Mouse (Mus musculus) midbrain, embryonic 12.5 days (tissue): ENCODE measurements around the gene Zfp839. TPM values are rescaled to one million over a fixed set of nuclear protein-coding genes. Genes with fewer than 3 reads are reported as not detected.

Experiments used
- ATAC-seq: fragments of 200-750 bp; cut with Nextera tagmentation; 2 replicates; pipeline ENCODE4 v1.8.0; 2017; ENCODE audit warnings: low read depth, moderate TSS enrichment, moderate library complexity; ENCODE audit not compliant: low FRiP score
- H3K27ac ChIP-seq: fragments of 300-500 bp; sonication (generic); replicated peaks from 2 replicates; pipeline ENCODE4 v1.5.1; 2016; ENCODE audit warnings: mild to moderate bottlenecking
- H3K27me3 ChIP-seq: fragments of 300-500 bp; sonication (generic); 2 replicates; pipeline ENCODE4 v1.6.1; 2016; ENCODE audit warnings: mild to moderate bottlenecking
- H3K36me3 ChIP-seq: fragments of 300-500 bp; sonication (generic); 2 replicates; pipeline ENCODE4 v1.6.1; 2016
- H3K4me1 ChIP-seq: fragments of 300-500 bp; sonication (generic); 2 replicates; pipeline ENCODE4 v1.6.1; 2016
- H3K4me2 ChIP-seq: fragments of 300-500 bp; sonication (generic); replicated peaks from 2 replicates; pipeline ENCODE4 v1.6.1; 2016; ENCODE audit warnings: mild to moderate bottlenecking, moderate library complexity
- H3K4me3 ChIP-seq: fragments of 300-500 bp; sonication (generic); 2 replicates; pipeline ENCODE4 v1.5.1; 2016; ENCODE audit warnings: mild to moderate bottlenecking
- H3K9ac ChIP-seq: fragments of 300-500 bp; sonication (generic); replicated peaks from 2 replicates; pipeline ENCODE4 v1.6.1; 2016; ENCODE audit warnings: mild to moderate bottlenecking, moderate library complexity
- H3K9me3 ChIP-seq: fragments of 300-500 bp; sonication (generic); 2 replicates; pipeline ENCODE4 v1.6.1; 2016; ENCODE audit warnings: mild to moderate bottlenecking
- WGBS: fragments of 180-500 bp; shearing (Covaris S2); methylation state at CpG from one replicate; pipeline ENCODE4 v1.1.7; 2016; 5-methylcytosine and 5-hydroxymethylcytosine counted together
- polyA plus RNA-seq: library from polyadenylated mRNA; unstranded; fragments of >200 nt; fragmentation: Nextera tagmentation; extraction: Ambion mirVana; gene quantifications from 2 replicates; pipeline ENCODE4 v1.2.1, GENCODE M21; 2016

Zfp839 gene
- polyA plus RNA-seq, 1 experiment from 2014 or later, result 3.9 TPM

- peaks cover 10% of the 10 kb centered on the region for H3K36me3 ChIP-seq
- H3K9ac ChIP-seq, result no peak overlapping the region
- no peak overlapping the region for H3K27ac ChIP-seq
- no peak overlapping the region for H3K4me2 ChIP-seq
- peaks cover 9% of the 10 kb centered on the region for H3K4me1 ChIP-seq
- H3K4me3 ChIP-seq, result no peak overlapping the region
- H3K27me3 ChIP-seq, result no peaks in the 10 kb centered on the region
- ATAC-seq, result no peak
- no peaks in the 10 kb centered on the region for H3K9me3 ChIP-seq
These were observed 10.2 kb downstream of the Zfp839 start for GRCm38 (mm10) chr12:110860293-110860692.

GRCm38 (mm10) chr12:110861256-110861655, 11.2 kb downstream of the Zfp839 start:
- Histone ChIP-seq H3K4me1 (peaks cover 16% of the 10 kb centered on the region), H3K9ac (no peak overlapping the region; the same call in 1 of the 2 replicates), H3K36me3 (0 out of 2 replicates have a peak, but pooled peaks cover under 1% of the 10 kb centered on the region), H3K4me3 (no peak overlapping the region), H3K4me2 (no peak overlapping the region), H3K27me3 (no peaks in the 10 kb centered on the region), H3K27ac (no peak overlapping the region), H3K9me3 (no peaks in the 10 kb centered on the region)
- 45% methylated on average over 7 of the region's 7 CpGs for WGBS
- ATAC-seq, result no peak

GRCm38 (mm10) chr12:110864008-110864407, 14.0 kb downstream of the Zfp839 start:
- H3K36me3 ChIP-seq, result peaks cover 16% of the 10 kb centered on the region; the same call in 1 of the 2 replicates
- H3K27ac ChIP-seq, result no peak overlapping the region
- ATAC-seq, result no peak
- H3K27me3 ChIP-seq, result no peaks in the 10 kb centered on the region
- H3K9ac ChIP-seq, result no peak overlapping the region
- WGBS, result 94% methylated on average over 6 of the region's 6 CpGs
- no peak overlapping the region for H3K4me3 ChIP-seq
- H3K4me1 ChIP-seq, result peaks cover 16% of the 10 kb centered on the region
- no peak overlapping the region for H3K4me2 ChIP-seq
- no peaks in the 10 kb centered on the region for H3K9me3 ChIP-seq

GRCm38 (mm10) chr12:110865571-110865970, 15.5 kb downstream of the Zfp839 start:
- Histone ChIP-seq H3K27me3 (no peaks in the 10 kb centered on the region), H3K27ac (peak overlapping the region; percentile 50), H3K4me1 (peaks cover 16% of the 10 kb centered on the region), H3K4me2 (no peak overlapping the region), H3K9me3 (no peaks in the 10 kb centered on the region), H3K4me3 (no peak overlapping the region), H3K9ac (0 out of 2 replicates have a peak overlapping the region, but pooled peaks have one; percentile 28), H3K36me3 (peaks cover 25% of the 10 kb centered on the region; the same call in 1 of the 2 replicates)
- ATAC-seq, result no peak
- WGBS, result 39% methylated on average over 5 of the region's 6 CpGs

- no peak overlapping the region for H3K4me2 ChIP-seq
- 64% methylated on average over 10 of the region's 10 CpGs for WGBS
- peaks cover 16% of the 10 kb centered on the region for H3K4me1 ChIP-seq
- H3K4me3 ChIP-seq, result no peak overlapping the region
- H3K36me3 ChIP-seq, result peaks cover 29% of the 10 kb centered on the region
- H3K27me3 ChIP-seq, result no peaks in the 10 kb centered on the region
- no peaks in the 10 kb centered on the region for H3K9me3 ChIP-seq
- peak overlapping the region; percentile 50; the same call in 1 of the 2 replicates for H3K27ac ChIP-seq
- peak overlapping the region; percentile 28; the same call in 1 of the 2 replicates for H3K9ac ChIP-seq
- no peak for ATAC-seq
These were observed 15.9 kb downstream of the Zfp839 start for GRCm38 (mm10) chr12:110865989-110866388.

GRCm38 (mm10) chr12:110870107-110870506, 20.1 kb downstream of the Zfp839 start:
- peaks cover 8% of the 10 kb centered on the region; the same call in 1 of the 2 replicates for H3K4me1 ChIP-seq
- H3K4me2 ChIP-seq, result no peak overlapping the region
- no peak overlapping the region for H3K27ac ChIP-seq
- 93% methylated on average over 4 of the region's 4 CpGs for WGBS
- no peaks in the 10 kb centered on the region for H3K27me3 ChIP-seq
- H3K4me3 ChIP-seq, result no peak overlapping the region
- H3K36me3 ChIP-seq, result peaks cover 71% of the 10 kb centered on the region
- no peak for ATAC-seq
- no peak overlapping the region for H3K9ac ChIP-seq
- no peaks in the 10 kb centered on the region for H3K9me3 ChIP-seq

- H3K36me3 ChIP-seq, result peaks cover 82% of the 10 kb centered on the region
- ATAC-seq, result no peak
- no peaks in the 10 kb centered on the region for H3K9me3 ChIP-seq
- H3K9ac ChIP-seq, result no peak overlapping the region
- no peak overlapping the region for H3K4me3 ChIP-seq
- H3K4me1 ChIP-seq, result no peaks in the 10 kb centered on the region
- no peak overlapping the region for H3K27ac ChIP-seq
- no peaks in the 10 kb centered on the region for H3K27me3 ChIP-seq
- 92% methylated on average over 5 of the region's 5 CpGs for WGBS
- no peak overlapping the region for H3K4me2 ChIP-seq
These were observed 21.2 kb downstream of the Zfp839 start for GRCm38 (mm10) chr12:110871247-110871646.

GRCm38 (mm10) chr12:110875351-110875750, 25.3 kb downstream of the Zfp839 start:
- H3K36me3 ChIP-seq, result peaks cover 90% of the 10 kb centered on the region
- WGBS, result 92% methylated on average over 2 of the region's 2 CpGs

GRCm38 (mm10) chr12:110882291-110882690, 32.2 kb downstream of the Zfp839 start:
- no peaks in the 10 kb centered on the region for H3K27me3 ChIP-seq
- no peak overlapping the region for H3K4me2 ChIP-seq
- H3K27ac ChIP-seq, result no peak overlapping the region
- H3K9ac ChIP-seq, result no peak overlapping the region
- no peak for ATAC-seq
- H3K4me3 ChIP-seq, result no peak overlapping the region
- 89% methylated on average over 7 of the region's 7 CpGs for WGBS
- H3K9me3 ChIP-seq, result no peaks in the 10 kb centered on the region
- peaks cover 60% of the 10 kb centered on the region for H3K36me3 ChIP-seq
- H3K4me1 ChIP-seq, result no peaks in the 10 kb centered on the region

More at GRCm38 (mm10) chr12:110875351-110875750, 25.3 kb downstream of the Zfp839 start:
- Histone ChIP-seq H3K4me3 (no peak overlapping the region), H3K9ac (no peak overlapping the region), H3K9me3 (no peaks in the 10 kb centered on the region), H3K27ac (no peak overlapping the region), H3K4me1 (no peaks in the 10 kb centered on the region), H3K4me2 (no peak overlapping the region), H3K27me3 (no peaks in the 10 kb centered on the region)
- no peak for ATAC-seq

- H3K4me3 ChIP-seq, result no peak overlapping the region
- 89% methylated on average over 2 of the region's 2 CpGs for WGBS
- no peaks in the 10 kb centered on the region for H3K27me3 ChIP-seq
- ATAC-seq, result no peak
- peaks cover 34% of the 10 kb centered on the region for H3K36me3 ChIP-seq
- H3K9me3 ChIP-seq, result no peaks in the 10 kb centered on the region
- no peak overlapping the region for H3K4me2 ChIP-seq
- peaks cover 18% of the 10 kb centered on the region for H3K4me1 ChIP-seq
- H3K27ac ChIP-seq, result no peak overlapping the region
- H3K9ac ChIP-seq, result no peak overlapping the region
These were observed 35.2 kb downstream of the Zfp839 start for GRCm38 (mm10) chr12:110885251-110885650.

GRCm38 (mm10) chr12:110888106-110888505, 38.1 kb downstream of the Zfp839 start:
- H3K27me3 ChIP-seq, result no peaks in the 10 kb centered on the region
- WGBS, result 43% methylated on average over 12 of the region's 12 CpGs
- peak overlapping the region; percentile 89 for H3K4me2 ChIP-seq
- peaks cover 10% of the 10 kb centered on the region for H3K36me3 ChIP-seq
- H3K4me3 ChIP-seq, result peak overlapping the region; percentile 90
- no peaks in the 10 kb centered on the region for H3K9me3 ChIP-seq
- peaks cover 19% of the 10 kb centered on the region for H3K4me1 ChIP-seq
- no peak overlapping the region for H3K27ac ChIP-seq
- ATAC-seq, result no peak
- H3K9ac ChIP-seq, result peak overlapping the region; percentile 83

GRCm38 (mm10) chr12:110888606-110889005, 38.6 kb downstream of the Zfp839 start:
- Histone ChIP-seq H3K4me1 (peaks cover 19% of the 10 kb centered on the region), H3K4me3 (peak overlapping the region; percentile 90), H3K27ac (no peak overlapping the region), H3K36me3 (peaks cover 5% of the 10 kb centered on the region), H3K9me3 (no peaks in the 10 kb centered on the region), H3K9ac (peak overlapping the region; percentile 83), H3K27me3 (no peaks in the 10 kb centered on the region), H3K4me2 (peak overlapping the region; percentile 89)
- ATAC-seq, result no peak
- WGBS, result 0% methylated on average over 25 of the region's 25 CpGs
